Mouse (Mus musculus): Measurements from ENCODE around the gene Kit.

DNA sequence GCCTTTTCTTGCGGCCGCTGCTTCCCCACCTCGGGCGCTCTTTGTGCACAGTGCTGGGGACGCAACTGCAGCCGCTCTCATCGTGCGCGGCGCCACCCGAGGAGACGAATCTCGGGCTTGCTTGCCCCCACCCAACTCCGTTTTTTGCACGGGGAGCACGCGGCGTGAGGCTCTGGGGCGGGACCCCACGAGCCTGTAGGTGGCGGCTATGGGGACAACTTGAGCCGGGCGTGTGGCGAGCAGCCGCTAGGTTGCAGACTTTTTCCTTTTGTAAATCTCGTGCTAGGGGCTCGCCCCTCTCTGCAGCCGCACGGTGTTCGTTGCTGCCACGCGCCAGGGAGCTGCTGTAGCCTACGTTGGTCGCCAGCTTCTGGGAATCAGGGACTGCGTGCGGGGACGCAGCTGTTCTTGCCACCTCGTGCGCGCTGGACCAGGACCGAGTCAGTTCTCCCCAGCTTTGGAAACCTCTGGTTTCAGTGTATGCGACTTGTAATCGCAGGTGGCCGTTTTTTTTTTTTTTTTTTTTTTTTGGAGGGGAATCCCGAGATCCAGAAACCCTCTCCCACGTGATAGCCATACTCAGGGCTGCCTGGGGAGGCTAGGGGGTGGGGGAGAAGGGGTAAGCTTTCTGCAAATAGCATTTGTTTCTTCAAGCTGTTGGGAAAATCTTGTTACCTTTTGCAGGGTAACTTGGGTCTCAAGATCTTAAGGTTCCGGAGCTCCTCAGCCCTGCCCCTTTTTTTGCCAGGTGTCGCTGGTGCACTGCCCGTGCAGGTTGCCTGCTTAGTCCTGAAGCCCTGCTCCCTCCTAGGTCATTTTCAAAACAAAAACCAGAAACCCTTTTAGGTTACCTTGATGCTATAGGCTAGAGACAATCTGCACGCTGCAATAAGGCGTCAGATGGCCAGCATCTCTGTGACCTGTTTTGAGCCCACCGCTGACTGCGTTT lies 1.1 kb downstream of the Kit start:
- TF ChIP-seq CTCF (IDR thresholded peaks at IDR 0.05; ENCODE audit: extremely low read depth, insufficient read depth, low read length) (no peak), POLR2A (IDR thresholded peaks at IDR 0.05; ENCODE audit: extremely low read depth, insufficient read depth, low read length) (no peak)

All from cortical plate, adult 2 months (tissue).